Mouse (Mus musculus) ES-Bruce4 (cell line): Measurements from ENCODE around the gene Ms4a7. TPM values are rescaled to one million over a fixed set of nuclear protein-coding genes. Genes with fewer than 3 reads are reported as not detected.

Experiments used
- H3K27ac ChIP-seq: 2 replicates; pipeline ENCODE4 v1.5.1; 2012; ENCODE audit warnings: low read length, inconsistent platforms; ENCODE audit not compliant: insufficient read depth
- H3K27me3 ChIP-seq: 2 replicates; pipeline ENCODE4 v1.6.1; 2012; ENCODE audit warnings: mild to moderate bottlenecking, low read length, inconsistent platforms; ENCODE audit not compliant: control insufficient read depth, poor library complexity, insufficient read depth, severe bottlenecking
- H3K36me3 ChIP-seq: 2 replicates; pipeline ENCODE4 v1.6.1; 2012; ENCODE audit warnings: inconsistent platforms, mild to moderate bottlenecking, low read length, moderate library complexity; ENCODE audit not compliant: control insufficient read depth, poor library complexity, insufficient read depth, severe bottlenecking
- H3K4me1 ChIP-seq: one replicate; pipeline ENCODE4 v1.8.1; 2011; ENCODE audit warnings: low read length; ENCODE audit not compliant: control insufficient read depth, insufficient read depth
- H3K4me3 ChIP-seq: 2 replicates; pipeline ENCODE4 v1.5.1; 2011; ENCODE audit warnings: low read depth, mild to moderate bottlenecking, low read length
- H3K9ac ChIP-seq: 2 replicates; pipeline ENCODE4 v1.6.1; 2012; ENCODE audit warnings: low read depth, mild to moderate bottlenecking, inconsistent platforms; ENCODE audit not compliant: poor library complexity, severe bottlenecking
- H3K9me3 ChIP-seq: replicated peaks from 2 replicates; pipeline ENCODE4 v1.6.1; 2012; ENCODE audit warnings: mild to moderate bottlenecking, low read length, inconsistent platforms; ENCODE audit not compliant: control insufficient read depth, poor library complexity, insufficient read depth, severe bottlenecking
- CTCF ChIP-seq: IDR thresholded peaks from one replicate; pipeline ENCODE4 v1.8.1; 2011; ENCODE audit warnings: low read depth, low read length
- EP300 ChIP-seq: IDR thresholded peaks from 2 replicates; pipeline ENCODE4 v1.6.1; 2011; ENCODE audit warnings: low read depth, low read length; ENCODE audit not compliant: insufficient read depth
- POLR2A ChIP-seq: IDR thresholded peaks from one replicate; pipeline ENCODE4 v1.8.1; 2011; ENCODE audit warnings: low read length; ENCODE audit not compliant: insufficient read depth
- polyA plus RNA-seq: library from polyadenylated mRNA; stranded (reverse); fragments of >200 nt; gene quantifications from 2 replicates; pipeline ENCODE4 v1.2.4, GENCODE M21; 2011; ENCODE audit warnings: low read depth; ENCODE audit not compliant: missing spikeins, insufficient read depth, insufficient read length

The Ms4a7 gene
- polyA plus RNA-seq, 1 experiment = not detected

DNA sequence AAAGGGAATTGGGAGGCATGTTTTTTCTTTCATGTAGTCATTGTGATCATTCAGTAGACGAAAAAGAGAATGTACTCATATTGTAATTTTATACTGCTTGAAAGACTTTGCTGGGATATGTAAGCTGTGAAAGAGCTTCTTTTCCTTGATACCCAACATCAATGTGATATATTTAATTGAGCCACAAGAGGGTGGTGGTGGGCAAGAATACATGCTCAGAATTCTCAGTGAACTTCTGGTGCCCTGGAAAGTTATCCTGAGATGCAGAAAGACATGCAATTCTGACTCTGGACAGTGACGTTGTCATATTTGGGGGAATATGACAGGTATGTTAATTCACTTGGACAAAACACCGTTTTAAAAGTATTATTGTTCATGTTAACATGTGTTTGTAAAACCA is 24.2 kb upstream of the Ms4a7 start:
- no peaks in the 10 kb centered on the region for H3K4me1 ChIP-seq
- no peaks in the 10 kb centered on the region for H3K36me3 ChIP-seq
- H3K9me3 ChIP-seq = no peaks in the 10 kb centered on the region
- no peaks in the 10 kb centered on the region for H3K27me3 ChIP-seq
- no peak for TF ChIP-seq POLR2A
- TF ChIP-seq EP300 = no peak
- no peak for TF ChIP-seq CTCF
- H3K27ac ChIP-seq = no peak overlapping the region
- H3K4me3 ChIP-seq = no peak overlapping the region
- no peak overlapping the region for H3K9ac ChIP-seq

DNA sequence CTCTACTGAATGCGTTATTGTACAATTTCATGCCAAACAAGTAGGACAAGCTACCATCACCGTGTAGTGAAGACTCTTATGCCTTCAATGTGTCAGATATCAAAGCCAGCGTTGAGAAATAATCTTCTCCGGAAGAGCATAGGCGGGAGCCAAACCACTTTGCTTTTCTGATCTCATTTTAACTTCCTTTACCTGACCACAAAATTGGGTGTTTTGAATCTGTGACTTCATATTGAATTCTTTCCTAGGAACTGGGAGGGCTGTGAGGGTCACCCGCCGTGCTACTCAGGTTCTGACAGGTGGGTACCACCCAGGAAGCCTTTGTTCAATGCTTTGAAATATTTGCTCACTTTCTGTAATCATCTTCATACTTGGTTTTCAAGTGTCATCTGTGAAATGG is 19.8 kb upstream of the Ms4a7 start:
- Histone ChIP-seq H3K4me3 (no peak overlapping the region), H3K9ac (no peak overlapping the region), H3K27me3 (no peaks in the 10 kb centered on the region), H3K36me3 (no peaks in the 10 kb centered on the region), H3K27ac (no peak overlapping the region), H3K4me1 (no peaks in the 10 kb centered on the region), H3K9me3 (no peaks in the 10 kb centered on the region)
- TF ChIP-seq EP300 = no peak
- no peak for TF ChIP-seq CTCF
- TF ChIP-seq POLR2A = no peak

DNA sequence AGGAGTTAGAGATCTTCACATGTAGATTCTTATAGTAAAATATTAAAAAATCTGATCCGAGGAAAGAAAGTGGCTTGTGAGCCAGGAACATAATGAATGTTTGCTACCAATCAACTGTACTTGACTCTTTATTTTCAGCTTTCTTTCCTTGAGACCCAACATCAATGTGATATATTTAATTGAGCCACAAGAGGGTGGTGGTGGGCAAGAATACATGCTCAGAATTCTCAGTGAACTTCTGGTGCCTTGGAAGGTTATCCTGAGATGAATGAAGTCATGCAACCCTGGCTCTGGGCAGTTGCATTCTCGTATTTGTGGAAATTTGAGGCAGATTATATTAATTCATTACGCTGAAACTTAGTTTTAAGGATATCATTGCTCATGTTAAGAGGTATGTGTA is 15.9 kb upstream of the Ms4a7 start:
- Histone ChIP-seq H3K27me3 (no peaks in the 10 kb centered on the region), H3K4me1 (no peaks in the 10 kb centered on the region), H3K9me3 (peaks cover 3% of the 10 kb centered on the region; the same call in 1 of the 2 replicates), H3K36me3 (no peaks in the 10 kb centered on the region), H3K4me3 (no peak overlapping the region), H3K27ac (no peak overlapping the region), H3K9ac (no peak overlapping the region)
- no peak for TF ChIP-seq POLR2A
- no peak for TF ChIP-seq EP300
- no peak for TF ChIP-seq CTCF

- no peak overlapping the region for H3K4me3 ChIP-seq
- H3K9ac ChIP-seq = no peak overlapping the region
- no peaks in the 10 kb centered on the region for H3K36me3 ChIP-seq
- peaks cover 3% of the 10 kb centered on the region; the same call in 1 of the 2 replicates for H3K9me3 ChIP-seq
- no peaks in the 10 kb centered on the region for H3K4me1 ChIP-seq
- no peak for TF ChIP-seq EP300
- peak; percentile 38 for TF ChIP-seq CTCF
- no peak for TF ChIP-seq POLR2A
- H3K27ac ChIP-seq = no peak overlapping the region
- H3K27me3 ChIP-seq = no peaks in the 10 kb centered on the region
These were observed 13.9 kb upstream of the Ms4a7 start for GRCm38 (mm10) chr19:11349698-11350481.

DNA sequence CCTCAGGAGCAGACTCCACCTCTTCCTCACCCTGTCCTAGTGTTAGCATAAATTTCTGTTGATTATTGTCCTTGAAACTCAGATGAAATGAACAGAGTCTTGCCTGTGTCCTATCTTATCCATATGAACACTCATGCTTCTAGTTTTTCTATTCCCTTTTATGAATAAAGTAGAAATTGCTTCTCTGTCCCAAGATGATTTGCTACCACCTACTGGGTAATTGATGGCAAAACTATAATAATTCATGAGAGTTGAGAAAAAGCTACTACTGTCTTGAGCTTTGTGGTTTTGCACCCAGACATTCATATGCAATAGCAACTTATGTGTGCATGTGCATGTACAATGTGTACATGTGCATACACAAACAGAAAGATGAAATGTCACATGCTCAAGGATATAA is 8.0 kb upstream of the Ms4a7 start:
- Histone ChIP-seq H3K4me1 (no peaks in the 10 kb centered on the region), H3K9me3 (peaks cover 3% of the 10 kb centered on the region; the same call in 1 of the 2 replicates), H3K27ac (no peak overlapping the region), H3K4me3 (no peak overlapping the region), H3K36me3 (no peaks in the 10 kb centered on the region), H3K9ac (no peak overlapping the region), H3K27me3 (no peaks in the 10 kb centered on the region)
- TF ChIP-seq CTCF = no peak
- no peak for TF ChIP-seq EP300
- no peak for TF ChIP-seq POLR2A

DNA sequence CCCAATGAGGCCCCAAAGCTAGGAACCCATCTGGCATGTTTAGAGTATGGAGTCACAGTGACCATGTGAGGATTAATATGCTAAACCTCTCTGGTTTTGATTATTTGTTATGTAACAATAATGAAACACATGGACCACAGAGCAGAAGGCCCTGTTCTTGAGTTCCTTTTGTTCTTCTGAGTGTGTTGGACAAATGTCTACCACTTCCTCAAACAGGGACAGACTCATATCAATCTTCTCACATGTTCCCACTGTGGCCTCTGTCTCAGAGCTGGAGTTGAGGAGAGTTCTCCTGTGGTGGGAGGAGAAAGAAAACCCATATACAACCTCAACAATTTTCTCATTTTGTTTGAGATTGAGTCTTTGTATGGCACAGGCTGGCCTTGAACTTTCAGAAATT is 7.2 kb upstream of the Ms4a7 start:
- TF ChIP-seq EP300 (no peak), POLR2A (no peak), CTCF (no peak)
- H3K4me1 ChIP-seq = no peaks in the 10 kb centered on the region
- peaks cover 3% of the 10 kb centered on the region; the same call in 1 of the 2 replicates for H3K9me3 ChIP-seq
- H3K36me3 ChIP-seq = no peaks in the 10 kb centered on the region
- no peak overlapping the region for H3K9ac ChIP-seq
- H3K4me3 ChIP-seq = no peak overlapping the region
- no peak overlapping the region for H3K27ac ChIP-seq
- no peaks in the 10 kb centered on the region for H3K27me3 ChIP-seq
